14 mouse cellular contexts compared by ENCODE assay signal in the genomic region with DNA sequence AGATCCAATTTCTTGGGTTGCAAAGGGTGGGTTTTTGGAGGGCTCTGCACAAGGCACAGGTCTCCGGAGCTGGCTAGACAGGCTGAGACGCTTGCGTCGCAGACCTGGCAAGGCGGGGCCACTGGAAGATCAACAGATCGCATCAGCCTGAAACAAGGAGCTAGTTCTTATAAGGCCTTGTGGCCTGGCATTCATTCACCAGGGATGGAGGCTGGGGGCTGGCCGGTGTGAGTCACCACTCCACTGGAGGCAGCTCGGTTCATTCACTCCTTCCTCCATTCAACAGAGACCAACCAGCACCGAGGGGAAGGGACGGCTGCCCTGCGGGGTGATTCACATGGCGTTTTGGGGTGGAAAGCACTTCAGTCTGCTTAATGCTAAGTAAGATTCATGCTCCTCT. TPM values are rescaled to one million over a fixed set of nuclear protein-coding genes. Genes with fewer than 3 reads are reported as not detected.
DNase-seq lines count a peak whose midpoint lies in the region; ATAC-seq and TF ChIP-seq lines count a peak whose summit lies in the region.
"Had no signal": no experiment of that assay in that cellular context is flagged by ENCODE, and none has a peak within 500 bp of the region (broad histone marks: within the 10 kb centered on the region; RNA-seq: fewer than 3 reads in every experiment).

No protein-coding gene starts in this region.

- H3K27ac ChIP-seq in kidney, postnatal 0 days, result 0 out of 2 replicates have a peak overlapping the region, but pooled peaks have one; percentile 8
- H3K27ac ChIP-seq in limb, embryonic 14.5 days (replicated peaks; ENCODE audit: low read depth, low read length), result peak overlapping the region; percentile 74
- H3K27ac ChIP-seq in forebrain, embryonic 13.5 days, result no peak overlapping the region
- H3K27ac ChIP-seq: heart, adult 2 months had no signal

- peaks cover 26% of the 10 kb centered on the region for H3K4me1 ChIP-seq in kidney, postnatal 0 days (replicated peaks; ENCODE audit: insufficient read depth, low read length)
- H3K4me1 ChIP-seq in limb, embryonic 14.5 days (ENCODE audit: control insufficient read depth, insufficient read depth, low read length), result peaks cover 68% of the 10 kb centered on the region
- H3K4me1 ChIP-seq in forebrain, embryonic 13.5 days, result peaks cover 35% of the 10 kb centered on the region

- ATAC-seq in kidney, postnatal 0 days (replicated peaks; ENCODE audit: low FRiP score, low read depth), result peak; percentile 42
- ATAC-seq in limb, embryonic 14.5 days (ENCODE audit: low FRiP score, low read depth), result peak; percentile 34; the same call in 1 of the 2 replicates
- ATAC-seq in granulocyte monocyte progenitor cell, adult 5-6 weeks (replicated peaks; ENCODE audit: poor library complexity, severe bottlenecking), result no peak
- ATAC-seq in forebrain, embryonic 13.5 days, result no peak
- ATAC-seq: liver, postnatal 0 days had no signal

- WGBS in kidney, postnatal 0 days, result 38% methylated on average over 12 of the region's 12 CpGs
- WGBS in limb, embryonic 14.5 days, result 47% methylated on average over 12 of the region's 12 CpGs
- 54% methylated on average over 12 of the region's 12 CpGs for WGBS in forebrain, embryonic 13.5 days

- H3K4me2 ChIP-seq in kidney, postnatal 0 days (ENCODE audit: low read length), result no peak overlapping the region
- 0 out of 2 replicates have a peak overlapping the region, but pooled peaks have one; percentile 15 for H3K4me2 ChIP-seq in limb, embryonic 14.5 days (replicated peaks; ENCODE audit: low read depth, low read length, severe bottlenecking)
- no peak overlapping the region for H3K4me2 ChIP-seq in forebrain, embryonic 13.5 days

- no peak for TF ChIP-seq POLR2A in limb, embryonic 14.5 days (IDR thresholded peaks at IDR 0.05; ENCODE audit: borderline replicate concordance, extremely low read depth, insufficient read depth, insufficient read length)

- no peaks in the 10 kb centered on the region for H3K27me3 ChIP-seq in kidney, postnatal 0 days (ENCODE audit: insufficient read depth, low read length)
- no peaks in the 10 kb centered on the region for H3K27me3 ChIP-seq in limb, embryonic 14.5 days (ENCODE audit: control insufficient read depth, insufficient read depth, low read length)
- H3K27me3 ChIP-seq in forebrain, embryonic 13.5 days, result peaks cover under 1% of the 10 kb centered on the region; the same call in 1 of the 2 replicates

- H3K4me3 ChIP-seq in kidney, postnatal 0 days (replicated peaks; ENCODE audit: low read depth, low read length), result no peak overlapping the region
- H3K4me3 ChIP-seq in limb, embryonic 14.5 days (replicated peaks; ENCODE audit: low read length), result no peak overlapping the region
- H3K4me3 ChIP-seq in forebrain, embryonic 13.5 days, result no peak overlapping the region
- H3K4me3 ChIP-seq: heart, adult 2 months; megakaryocyte, embryonic 14.5 days had no signal

- H3K9me3 ChIP-seq in kidney, postnatal 0 days (replicated peaks; ENCODE audit: low read length), result no peaks in the 10 kb centered on the region
- H3K9me3 ChIP-seq in limb, embryonic 14.5 days (ENCODE audit: control insufficient read depth, low read length), result no peaks in the 10 kb centered on the region
- H3K9me3 ChIP-seq in forebrain, embryonic 13.5 days (replicated peaks), result no peaks in the 10 kb centered on the region
- H3K9me3 ChIP-seq: megakaryocyte, embryonic 14.5 days had no signal

- no peak for TF ChIP-seq CTCF in kidney, postnatal 0 days (IDR thresholded peaks at IDR 0.05; ENCODE audit: low read depth)

- H3K36me3 ChIP-seq in kidney, postnatal 0 days (ENCODE audit: insufficient read depth, low read length), result no peaks in the 10 kb centered on the region
- H3K36me3 ChIP-seq in limb, embryonic 14.5 days (ENCODE audit: control insufficient read depth, insufficient read depth, low read length), result no peaks in the 10 kb centered on the region
- H3K36me3 ChIP-seq in forebrain, embryonic 13.5 days (ENCODE audit: poor library complexity, severe bottlenecking), result no peaks in the 10 kb centered on the region

- H3K9ac ChIP-seq in kidney, postnatal 0 days (ENCODE audit: low read depth, low read length), result no peak overlapping the region
- no peak overlapping the region for H3K9ac ChIP-seq in limb, embryonic 14.5 days (ENCODE audit: low read depth, low read length, severe bottlenecking)
- H3K9ac ChIP-seq in forebrain, embryonic 13.5 days, result no peak overlapping the region
- H3K9ac ChIP-seq: liver, postnatal 0 days had no signal

- peak; percentile 28 to 29 for DNase-seq in adrenal gland, postnatal 36 days
- no peak for DNase-seq in adrenal gland, adult (ENCODE audit: inconsistent age in 2 of 2, low spot score in 1 of 2)
- DNase-seq in kidney, postnatal 0 days (ENCODE audit: low spot score), result no peak
- no peak for DNase-seq in kidney, postnatal 25 days
- peak; percentile 96 for DNase-seq in Muller cell, postnatal 12 days (ENCODE audit: inconsistent ontology term)
- DNase-seq in limb, embryonic 14.5 days (ENCODE audit: low spot score), result peak; percentile 56
- DNase-seq: cerebellum, adult 8-10 months; heart, adult 2 months; heart, postnatal 4 days; liver, postnatal 0 days; thymus, postnatal 14 days had no signal

RNA-seq across cellular contexts. Expression of a gene that starts 52.1 kb away (rescaled TPM):
- 1 to 10 TPM; 2.6 to 3.0 TPM for total RNA-seq in adrenal gland, postnatal 36 days (2021)
- 2.0 TPM in 2 replicates for polyA plus RNA-seq in kidney, postnatal 0 days (2015; fragmentation: Nextera tagmentation; extraction: Ambion mirVana)
- 9.4 and 11.4 TPM in 2 replicates for polyA plus RNA-seq in limb, embryonic 14.5 days (2012; rRNA removed)
- polyA plus RNA-seq in limb, embryonic 14.5 days (2014; fragmentation: Nextera tagmentation; extraction: Ambion mirVana), result 8.8 and 9.0 TPM in 2 replicates
- 1.7 and 2.2 TPM in 2 replicates for total RNA-seq in granulocyte monocyte progenitor cell, adult 5-6 weeks (2014; fragmentation: Nextera tagmentation)
- 0.17 and 0.46 TPM in 2 replicates for total RNA-seq in granulocyte monocyte progenitor cell, adult 5-6 weeks (2017)
- 1.5 and 1.7 TPM in 2 replicates for polyA plus RNA-seq in forebrain, embryonic 13.5 days (2015; fragmentation: Nextera tagmentation; extraction: Ambion mirVana)

Comparison
In these comparisons a context has a peak if more than half of its experiments do, and no peak if none do; other contexts are left out.
1. DNase-seq: peak in adrenal gland, postnatal 36 days (2 of 2), Muller cell, postnatal 12 days (single experiment) and limb, embryonic 14.5 days (single experiment); none in adrenal gland, adult (0 of 2), kidney, postnatal 0 days (single experiment) and kidney, postnatal 25 days (0 of 2).
2. ATAC-seq: peak in kidney, postnatal 0 days (single experiment) and limb, embryonic 14.5 days (single experiment); none in granulocyte monocyte progenitor cell, adult 5-6 weeks (single experiment) and forebrain, embryonic 13.5 days (single experiment).